Mouse (Mus musculus) cerebellum, adult 11 months (tissue): ENCODE measurements around the gene Dock4.

Experiments used
- DNase-seq: peaks from one replicate; pipeline ENCODE4 v3.0.0; 2022

Dock4 gene

GRCm38 (mm10) chr12:40773091-40773490 is 327.3 kb downstream of the Dock4 start:
- no peak for DNase-seq

DNA sequence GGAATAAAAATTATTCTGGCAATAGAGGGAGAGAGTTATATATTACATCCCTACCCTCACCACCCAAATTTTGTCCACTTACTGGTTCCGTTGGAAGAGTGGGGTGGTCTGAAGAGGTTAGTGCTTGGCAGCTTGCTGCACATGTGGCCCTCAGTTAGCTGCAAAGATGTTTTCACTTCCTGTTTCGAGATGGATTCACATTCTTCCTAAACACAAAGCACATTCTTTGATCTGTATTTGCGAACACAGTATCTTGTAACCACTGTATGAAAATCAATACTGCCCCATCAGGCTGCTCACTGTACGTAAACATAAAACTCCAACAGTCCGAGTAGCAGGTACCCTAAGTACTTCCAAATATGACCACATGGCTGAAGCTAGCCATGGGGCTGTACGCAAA is 335.8 kb downstream of the Dock4 start:
- DNase-seq = no peak

DNA sequence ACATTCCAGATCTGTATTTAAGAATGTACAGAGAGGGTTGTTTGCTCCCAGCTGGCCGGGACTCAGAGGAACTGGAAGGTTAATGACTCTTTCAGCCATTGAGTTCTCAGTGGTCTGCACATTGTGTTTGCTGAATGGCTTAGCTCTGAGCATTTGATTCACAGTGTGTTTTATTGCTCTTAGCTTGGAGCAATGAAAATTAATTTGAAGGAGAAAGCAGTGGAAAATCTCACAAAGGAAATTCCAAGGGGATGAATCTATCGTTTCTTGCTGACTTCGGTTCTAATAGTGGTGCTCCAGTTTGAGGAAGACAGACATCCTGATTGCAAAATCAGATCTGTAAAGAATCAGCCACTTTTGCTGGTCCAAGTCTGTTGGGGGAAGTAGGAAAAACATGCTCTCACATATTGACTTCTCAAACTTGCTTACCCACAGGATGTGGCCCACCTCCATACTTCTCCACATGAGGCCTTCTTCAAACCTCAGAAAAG is 342.9 kb downstream of the Dock4 start:
- DNase-seq = no peak

- no peak for DNase-seq
Measured at GRCm38 (mm10) chr12:40789379-40790361, 343.9 kb downstream of the Dock4 start.

GRCm38 (mm10) chr12:40791221-40791620 is 345.5 kb downstream of the Dock4 start:
- no peak for DNase-seq

GRCm38 (mm10) chr12:40792184-40792650 is 346.5 kb downstream of the Dock4 start:
- DNase-seq = no peak

DNA sequence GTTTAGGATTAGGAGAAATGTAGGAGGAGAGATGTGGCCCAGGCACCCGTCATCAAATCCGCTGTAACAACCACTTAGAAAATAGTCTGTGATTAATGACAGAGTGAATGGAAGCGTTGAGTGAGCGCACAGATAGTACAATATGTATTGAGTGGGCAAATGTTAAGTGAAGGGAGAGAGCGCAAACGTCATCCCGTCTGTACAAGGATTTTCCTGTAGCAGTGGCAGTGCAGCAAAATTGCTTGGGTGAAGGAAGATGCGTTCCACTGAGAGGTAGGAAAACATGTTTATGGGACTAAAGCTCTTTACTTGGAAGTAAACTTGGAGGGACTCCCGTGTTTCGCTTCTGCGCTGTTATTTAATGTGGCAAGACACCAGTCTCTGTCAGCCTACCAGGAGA is 348.3 kb downstream of the Dock4 start:
- DNase-seq = no peak

- DNase-seq = no peak
Measured at GRCm38 (mm10) chr12:40794756-40795155, 349.0 kb downstream of the Dock4 start.

GRCm38 (mm10) chr12:40795768-40796167 is 350.0 kb downstream of the Dock4 start:
- no peak for DNase-seq

DNA sequence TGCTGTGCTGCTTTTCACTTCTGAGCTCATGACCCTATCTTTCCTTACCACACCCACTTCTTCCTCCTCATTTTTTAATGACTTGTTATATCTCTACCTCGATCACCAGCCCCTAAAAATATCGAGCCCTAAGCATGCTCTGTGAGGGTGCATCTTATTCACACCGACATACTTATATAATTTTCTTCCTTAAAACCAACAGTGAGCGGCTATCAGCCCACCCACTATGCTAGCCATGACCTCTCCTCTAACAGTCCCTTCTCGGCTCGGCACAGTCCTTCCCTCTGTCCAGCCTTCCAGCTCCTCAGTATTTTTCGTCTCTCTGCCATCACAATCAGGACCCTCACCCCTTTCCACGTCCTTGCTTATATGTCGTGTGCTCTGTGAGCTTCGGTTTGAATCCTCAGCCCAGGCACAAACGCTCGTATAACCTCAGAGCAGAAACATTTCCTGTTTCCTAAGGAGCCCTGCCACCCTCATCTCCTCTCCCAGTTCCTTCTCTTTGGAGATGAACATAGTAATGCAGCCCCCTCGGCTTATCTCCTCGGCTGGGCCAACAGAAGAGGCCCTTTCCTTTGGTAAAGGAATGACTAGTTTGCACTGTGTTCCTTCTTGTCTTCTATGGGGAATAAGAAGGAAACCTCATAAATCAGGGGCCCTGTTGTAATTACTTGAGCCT is 351.2 kb downstream of the Dock4 start:
- no peak for DNase-seq

DNA sequence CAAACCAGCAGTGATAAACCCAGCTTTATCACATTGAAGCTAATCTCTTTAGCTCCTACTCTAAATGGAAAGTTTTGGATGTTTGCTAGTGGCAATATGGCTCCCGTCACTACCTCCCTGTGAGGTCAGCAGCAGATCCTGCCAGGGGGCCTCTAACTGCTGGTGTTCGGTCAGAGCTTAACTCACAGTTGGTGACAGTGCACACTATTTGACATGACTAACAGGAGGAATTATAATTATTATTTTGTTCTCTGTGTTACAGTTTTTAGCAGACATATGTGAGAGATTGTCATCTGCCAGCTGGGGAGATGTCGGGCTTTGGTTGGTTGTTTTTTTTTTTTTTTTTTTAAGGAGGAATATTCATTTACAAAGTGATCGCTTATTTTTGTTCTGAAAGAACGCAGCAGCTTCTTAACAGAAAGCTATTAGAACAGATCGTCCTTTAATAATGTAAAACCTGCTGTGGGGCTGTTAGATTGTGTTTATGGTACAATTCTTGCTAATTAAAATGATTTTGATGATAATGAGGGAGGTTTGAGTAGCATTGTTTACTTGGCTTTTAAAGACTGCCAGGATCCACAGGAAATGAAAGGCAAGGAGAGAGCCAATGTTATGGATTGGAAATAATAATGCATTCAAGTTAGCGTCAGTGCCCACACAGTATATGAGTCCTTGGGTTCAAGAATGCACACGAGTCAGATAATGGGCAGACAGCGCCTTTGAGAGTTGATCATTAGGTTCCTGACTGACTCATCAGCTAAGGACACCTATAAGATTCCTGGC is 352.0 kb downstream of the Dock4 start:
- no peak for DNase-seq

GRCm38 (mm10) chr12:40798344-40799017 is 352.7 kb downstream of the Dock4 start:
- no peak for DNase-seq

DNA sequence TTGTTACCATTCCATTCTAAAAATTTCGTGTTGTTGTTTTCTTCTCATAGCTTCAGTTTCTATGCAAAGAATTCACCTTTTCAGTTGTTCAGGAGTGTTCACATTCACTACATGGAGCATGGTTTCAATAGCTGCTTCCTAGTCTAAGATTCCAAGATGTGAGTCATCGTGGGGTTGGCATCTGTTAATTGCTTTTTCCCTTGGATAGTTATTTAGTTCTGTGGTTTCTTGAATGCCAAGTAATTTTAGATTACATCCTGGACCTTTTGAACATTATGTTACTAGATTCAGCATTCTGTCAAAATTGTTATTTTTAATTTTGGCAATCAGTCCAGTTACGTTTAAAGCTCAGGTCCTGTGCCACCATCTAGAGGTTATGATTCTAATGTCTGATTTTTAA is 355.7 kb downstream of the Dock4 start:
- no peak for DNase-seq

GRCm38 (mm10) chr12:40805257-40805656 is 359.5 kb downstream of the Dock4 start:
- no peak for DNase-seq

GRCm38 (mm10) chr12:40807916-40808315 is 362.2 kb downstream of the Dock4 start:
- no peak for DNase-seq

- DNase-seq = no peak
Measured at GRCm38 (mm10) chr12:40813474-40813873, 367.7 kb downstream of the Dock4 start.

GRCm38 (mm10) chr12:40814659-40815363 is 369.1 kb downstream of the Dock4 start:
- no peak for DNase-seq

GRCm38 (mm10) chr12:40818046-40818708 is 372.4 kb downstream of the Dock4 start:
- no peak for DNase-seq

- DNase-seq = no peak
Measured at GRCm38 (mm10) chr12:40823631-40824030, 377.9 kb downstream of the Dock4 start.

DNA sequence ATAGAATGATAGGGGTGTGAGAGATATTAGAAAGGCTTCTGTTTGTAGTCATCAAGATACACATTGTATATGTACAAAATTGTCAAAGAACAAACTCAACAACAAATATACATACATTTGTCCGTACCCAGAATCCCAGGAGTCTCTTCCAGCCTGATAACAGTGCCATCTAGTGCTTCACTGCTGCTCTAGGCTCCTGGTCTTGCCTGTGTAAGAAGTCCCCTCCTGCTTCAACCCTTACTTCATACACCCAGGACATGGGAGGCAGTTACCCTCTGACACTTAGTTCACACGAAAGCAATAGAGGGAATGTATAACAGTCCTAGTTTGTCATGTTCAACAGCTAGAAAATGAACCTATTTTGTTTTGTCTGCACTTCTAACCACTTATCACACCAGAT is 378.5 kb downstream of the Dock4 start:
- DNase-seq = no peak

DNA sequence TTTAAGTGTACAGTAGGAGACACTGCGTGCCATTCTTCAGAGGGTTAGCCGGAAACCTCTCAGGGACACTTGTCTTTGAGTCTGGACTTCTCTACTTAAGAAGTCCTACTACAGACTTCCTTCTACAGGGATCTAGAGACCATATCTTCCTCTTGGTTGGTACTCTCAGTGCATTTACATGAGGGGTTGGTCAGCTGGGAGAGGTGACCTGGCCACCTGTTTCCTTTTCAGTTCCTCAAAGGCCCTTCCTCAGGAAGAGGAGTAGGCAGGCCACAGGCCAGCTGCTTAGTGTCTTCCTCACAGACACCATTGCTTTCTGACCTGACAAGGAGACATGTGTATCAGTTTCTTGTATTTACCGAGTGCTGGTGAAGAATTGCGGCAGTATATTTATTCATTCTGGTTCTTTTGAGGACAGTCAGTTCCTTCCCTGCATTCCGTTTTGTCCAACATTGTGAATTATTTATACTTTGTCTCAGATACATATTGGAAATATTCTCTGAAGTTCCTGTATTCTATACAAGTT is 380.2 kb downstream of the Dock4 start:
- DNase-seq = no peak
